Mouse (Mus musculus): ENCODE measurements at regions not wholly inside any gene's neighbourhood (a gene's known extent, or its start where the extent isn't known, plus 50 kb on each side); places are given as distances from the start of the nearest gene placed in this dataset.

DNA sequence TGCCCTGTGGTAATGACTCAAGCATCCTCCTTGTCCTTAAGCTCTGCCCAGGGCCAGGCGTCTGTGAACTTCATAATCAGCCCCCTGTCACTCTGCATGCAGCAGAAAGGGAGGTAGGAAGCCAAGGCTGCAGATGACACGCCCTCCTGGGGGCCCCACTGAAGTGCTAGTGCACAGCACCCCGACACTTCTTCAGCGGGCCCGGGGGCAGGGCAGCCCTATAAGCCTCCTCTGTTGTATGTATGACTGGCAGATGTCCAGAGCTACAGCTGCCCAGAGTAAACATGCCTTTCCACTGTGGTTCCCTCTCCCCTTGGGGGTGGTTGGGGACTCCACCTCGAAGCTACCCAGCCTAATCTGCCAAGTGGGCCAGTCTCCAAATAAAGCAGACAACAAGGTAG lies 107.2 kb upstream of the Vps8 start:
- no peaks in the 10 kb centered on the region for H3K27me3 ChIP-seq (replicated peaks; ENCODE audit: control insufficient read depth, insufficient read depth, low read length)
- H3K4me2 ChIP-seq (ENCODE audit: low read length) = no peak overlapping the region
- 41% methylated on average over 6 of the region's 6 CpGs for WGBS
- no peak overlapping the region for H3K27ac ChIP-seq (ENCODE audit: low read depth, low read length)
- no peaks in the 10 kb centered on the region for H3K9me3 ChIP-seq (ENCODE audit: control insufficient read depth, low read length)
- no peaks in the 10 kb centered on the region for H3K36me3 ChIP-seq (ENCODE audit: control insufficient read depth, insufficient read depth, low read length)
- H3K9ac ChIP-seq (ENCODE audit: low read depth, low read length) = no peak overlapping the region
- no peak overlapping the region for H3K4me3 ChIP-seq (ENCODE audit: low read length)
- H3K4me1 ChIP-seq (ENCODE audit: control insufficient read depth, insufficient read depth, low read depth, low read length) = peaks cover 10% of the 10 kb centered on the region
- ATAC-seq = 0 out of 2 replicates have a peak, but pooled peaks have one; percentile 21

- Histone ChIP-seq H3K9ac (ENCODE audit: low read depth, low read length) (no peak overlapping the region), H3K4me2 (ENCODE audit: low read length) (no peak overlapping the region), H3K27me3 (replicated peaks; ENCODE audit: control insufficient read depth, insufficient read depth, low read length) (no peaks in the 10 kb centered on the region), H3K4me1 (ENCODE audit: control insufficient read depth, insufficient read depth, low read depth, low read length) (peaks cover 4% of the 10 kb centered on the region), H3K27ac (ENCODE audit: low read depth, low read length) (no peak overlapping the region), H3K9me3 (ENCODE audit: control insufficient read depth, low read length) (no peaks in the 10 kb centered on the region), H3K4me3 (ENCODE audit: low read length) (no peak overlapping the region), H3K36me3 (ENCODE audit: control insufficient read depth, insufficient read depth, low read length) (no peaks in the 10 kb centered on the region)
- ATAC-seq = no peak
- 78% methylated on average over 7 of the region's 7 CpGs for WGBS
These were observed 104.8 kb upstream of the Vps8 start for GRCm38 (mm10) chr16:21318009-21318639.

DNA sequence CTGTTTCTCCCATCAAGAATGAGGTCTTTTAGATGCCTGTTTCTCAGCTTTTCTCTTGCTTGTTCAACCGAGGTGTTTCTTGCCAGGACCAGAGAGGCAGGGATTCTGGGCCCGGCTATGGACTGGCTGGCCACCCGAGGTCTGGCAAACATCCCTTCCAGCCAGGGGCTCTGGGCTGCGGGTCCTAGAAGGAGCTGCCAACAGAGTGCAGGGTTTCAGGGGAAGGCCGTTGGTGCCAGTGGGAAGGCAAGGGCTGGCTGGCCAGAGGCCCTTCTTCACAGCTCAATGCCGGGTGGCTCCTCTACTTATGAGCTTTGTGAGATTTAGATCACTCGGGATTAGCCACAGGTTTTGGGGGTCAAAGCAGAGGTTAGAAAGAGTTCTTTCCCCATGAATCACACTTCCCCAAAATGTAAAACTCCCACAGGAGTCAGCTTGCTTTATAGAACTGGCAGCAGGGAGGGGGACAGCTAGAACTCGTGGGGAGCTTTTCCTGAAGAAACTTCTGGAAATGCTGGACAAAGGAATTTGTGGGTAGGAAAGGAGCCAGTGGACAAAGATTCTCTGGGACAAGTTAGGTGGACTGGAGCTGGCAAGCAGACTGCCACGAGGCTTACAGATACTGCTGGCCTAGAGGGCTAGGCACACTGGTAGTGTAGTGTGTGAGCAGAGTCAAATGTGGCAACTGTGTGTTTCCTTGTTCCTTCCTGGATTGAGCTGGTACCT lies 104.1 kb upstream of the Vps8 start:
- no peaks in the 10 kb centered on the region for H3K36me3 ChIP-seq (ENCODE audit: control insufficient read depth, insufficient read depth, low read length)
- no peaks in the 10 kb centered on the region for H3K27me3 ChIP-seq (replicated peaks; ENCODE audit: control insufficient read depth, insufficient read depth, low read length)
- H3K4me2 ChIP-seq (ENCODE audit: low read length) = no peak overlapping the region
- H3K4me1 ChIP-seq (ENCODE audit: control insufficient read depth, insufficient read depth, low read depth, low read length) = peaks cover 4% of the 10 kb centered on the region
- H3K9ac ChIP-seq (ENCODE audit: low read depth, low read length) = no peak overlapping the region
- WGBS = 61% methylated on average over 9 of the region's 9 CpGs
- H3K27ac ChIP-seq (ENCODE audit: low read depth, low read length) = no peak overlapping the region
- no peak overlapping the region for H3K4me3 ChIP-seq (ENCODE audit: low read length)
- no peaks in the 10 kb centered on the region for H3K9me3 ChIP-seq (ENCODE audit: control insufficient read depth, low read length)
- ATAC-seq = peak; percentile 46; the same call in 1 of the 2 replicates

- WGBS = 88% methylated on average over 2 of the region's 2 CpGs
- H3K9ac ChIP-seq (ENCODE audit: low read depth, low read length) = no peak overlapping the region
These were observed 102.6 kb upstream of the Vps8 start for GRCm38 (mm10) chr16:21320284-21320683.

GRCm38 (mm10) chr16:21321188-21322070 lies 101.5 kb upstream of the Vps8 start:
- no peaks in the 10 kb centered on the region for H3K36me3 ChIP-seq (ENCODE audit: control insufficient read depth, insufficient read depth, low read length)
- no peaks in the 10 kb centered on the region for H3K9me3 ChIP-seq (ENCODE audit: control insufficient read depth, low read length)
- H3K27me3 ChIP-seq (replicated peaks; ENCODE audit: control insufficient read depth, insufficient read depth, low read length) = no peaks in the 10 kb centered on the region
- WGBS = 49% methylated on average over 18 of the region's 18 CpGs
- H3K4me2 ChIP-seq (ENCODE audit: low read length) = no peak overlapping the region
- H3K4me1 ChIP-seq (ENCODE audit: control insufficient read depth, insufficient read depth, low read depth, low read length) = no peaks in the 10 kb centered on the region
- no peak overlapping the region for H3K9ac ChIP-seq (ENCODE audit: low read depth, low read length)
- ATAC-seq = 0 out of 2 replicates have a peak, but pooled peaks have one; percentile 15
- H3K27ac ChIP-seq (ENCODE audit: low read depth, low read length) = no peak overlapping the region
- no peak overlapping the region for H3K4me3 ChIP-seq (ENCODE audit: low read length)

More at GRCm38 (mm10) chr16:21320284-21320683, 102.6 kb upstream of the Vps8 start:
- H3K4me3 ChIP-seq (ENCODE audit: low read length) = no peak overlapping the region
- no peaks in the 10 kb centered on the region for H3K9me3 ChIP-seq (ENCODE audit: control insufficient read depth, low read length)
- no peaks in the 10 kb centered on the region for H3K36me3 ChIP-seq (ENCODE audit: control insufficient read depth, insufficient read depth, low read length)
- H3K27ac ChIP-seq (ENCODE audit: low read depth, low read length) = no peak overlapping the region
- no peak overlapping the region for H3K4me2 ChIP-seq (ENCODE audit: low read length)
- no peak for ATAC-seq
- no peaks in the 10 kb centered on the region for H3K27me3 ChIP-seq (replicated peaks; ENCODE audit: control insufficient read depth, insufficient read depth, low read length)
- H3K4me1 ChIP-seq (ENCODE audit: control insufficient read depth, insufficient read depth, low read depth, low read length) = peaks cover 4% of the 10 kb centered on the region

- no peaks in the 10 kb centered on the region for H3K9me3 ChIP-seq (ENCODE audit: control insufficient read depth, low read length)
- no peak overlapping the region for H3K27ac ChIP-seq (ENCODE audit: low read depth, low read length)
- no peaks in the 10 kb centered on the region for H3K27me3 ChIP-seq (replicated peaks; ENCODE audit: control insufficient read depth, insufficient read depth, low read length)
- 21% methylated on average over 10 of the region's 10 CpGs for WGBS
- no peaks in the 10 kb centered on the region for H3K4me1 ChIP-seq (ENCODE audit: control insufficient read depth, insufficient read depth, low read depth, low read length)
- ATAC-seq = peak; percentile 80
- H3K36me3 ChIP-seq (ENCODE audit: control insufficient read depth, insufficient read depth, low read length) = no peaks in the 10 kb centered on the region
- no peak overlapping the region for H3K4me3 ChIP-seq (ENCODE audit: low read length)
- H3K9ac ChIP-seq (ENCODE audit: low read depth, low read length) = 0 out of 2 replicates have a peak overlapping the region, but pooled peaks have one; percentile 23
- peak overlapping the region; percentile 13; the same call in 1 of the 2 replicates for H3K4me2 ChIP-seq (ENCODE audit: low read length)
These were observed 100.5 kb upstream of the Vps8 start for GRCm38 (mm10) chr16:21322437-21322836.

DNA sequence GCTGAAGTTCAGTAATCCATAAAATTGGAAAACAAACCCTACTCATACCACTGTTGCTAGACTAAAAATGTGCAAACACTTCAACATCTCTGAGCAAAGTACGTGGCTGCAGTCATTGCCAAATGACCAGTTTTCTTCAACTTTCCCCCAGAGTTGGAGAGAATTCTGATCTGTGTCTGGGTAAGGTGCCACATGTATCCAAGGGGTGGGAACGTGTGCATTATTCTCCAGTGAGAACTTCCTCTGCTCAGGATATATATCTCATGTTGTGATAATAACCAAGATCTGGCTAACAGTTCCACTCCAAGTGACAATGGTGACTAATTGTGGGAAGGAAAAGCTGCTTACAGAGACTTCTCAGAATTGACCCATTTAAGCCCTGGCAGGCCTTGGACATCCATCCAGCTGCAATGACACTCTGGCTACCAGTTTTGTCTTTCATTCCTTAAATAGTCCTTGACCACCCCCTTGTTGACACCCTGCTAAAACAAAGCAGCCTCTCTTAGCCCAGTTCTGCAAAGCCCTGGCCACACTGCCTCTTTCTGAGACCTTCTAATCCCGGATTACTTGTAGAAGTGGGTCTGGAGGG lies 99.4 kb upstream of the Vps8 start:
- Histone ChIP-seq H3K9me3 (ENCODE audit: control insufficient read depth, low read length) (no peaks in the 10 kb centered on the region), H3K9ac (ENCODE audit: low read depth, low read length) (no peak overlapping the region), H3K4me3 (ENCODE audit: low read length) (no peak overlapping the region), H3K27me3 (replicated peaks; ENCODE audit: control insufficient read depth, insufficient read depth, low read length) (no peaks in the 10 kb centered on the region), H3K4me1 (ENCODE audit: control insufficient read depth, insufficient read depth, low read depth, low read length) (no peaks in the 10 kb centered on the region), H3K4me2 (ENCODE audit: low read length) (no peak overlapping the region), H3K36me3 (ENCODE audit: control insufficient read depth, insufficient read depth, low read length) (no peaks in the 10 kb centered on the region), H3K27ac (ENCODE audit: low read depth, low read length) (no peak overlapping the region)
- no peak for ATAC-seq
- WGBS = 76% methylated on average over 3 of the region's 3 CpGs

DNA sequence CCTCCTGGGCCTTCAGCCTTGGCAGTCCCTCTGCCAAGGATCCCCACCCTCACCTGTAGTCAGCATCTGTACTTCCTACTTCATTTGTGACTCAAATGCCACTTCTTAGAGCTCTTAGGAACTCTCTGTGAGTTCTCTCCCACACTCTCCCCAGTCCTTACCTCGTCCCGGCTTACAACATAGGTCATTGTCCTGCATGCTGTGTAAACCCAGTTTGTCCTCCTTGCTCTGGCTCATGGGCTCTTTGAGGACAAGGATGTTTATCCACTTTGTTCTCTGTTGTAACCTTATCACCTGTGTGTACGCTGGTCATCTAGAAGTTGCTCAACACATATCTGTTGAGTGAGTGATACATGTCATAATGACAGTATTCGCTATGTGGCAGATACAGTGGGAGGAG lies 94.9 kb upstream of the Vps8 start:
- Histone ChIP-seq H3K4me1 (ENCODE audit: control insufficient read depth, insufficient read depth, low read depth, low read length) (peaks cover 13% of the 10 kb centered on the region), H3K9ac (ENCODE audit: low read depth, low read length) (no peak overlapping the region), H3K4me2 (ENCODE audit: low read length) (no peak overlapping the region), H3K27me3 (replicated peaks; ENCODE audit: control insufficient read depth, insufficient read depth, low read length) (no peaks in the 10 kb centered on the region), H3K9me3 (ENCODE audit: control insufficient read depth, low read length) (no peaks in the 10 kb centered on the region), H3K36me3 (ENCODE audit: control insufficient read depth, insufficient read depth, low read length) (no peaks in the 10 kb centered on the region), H3K4me3 (ENCODE audit: low read length) (no peak overlapping the region), H3K27ac (ENCODE audit: low read depth, low read length) (no peak overlapping the region)
- WGBS = 93% methylated on average over 4 of the region's 4 CpGs
- no peak for ATAC-seq
